20 mouse cellular contexts compared by ENCODE assay signal in genomic region chrX:144316004-144316403, GRCm38 (mm10). TPM values are rescaled to one million over a fixed set of nuclear protein-coding genes. Genes with fewer than 3 reads are reported as not detected.
DNase-seq lines count a peak whose midpoint lies in the region; ATAC-seq and TF ChIP-seq lines count a peak whose summit lies in the region.
"Had no signal": no experiment of that assay in that cellular context is flagged by ENCODE, and none has a peak within 500 bp of the region (broad histone marks: within the 10 kb centered on the region; RNA-seq: fewer than 3 reads in every experiment).

No protein-coding gene starts in this region.

- no peak overlapping the region for H3K27ac ChIP-seq in kidney, embryonic 14.5 days (ENCODE audit: low read depth, low read length)
- no peak overlapping the region for H3K27ac ChIP-seq in kidney, adult 2 months (ENCODE audit: insufficient read depth, low read depth, low read length)
- H3K27ac ChIP-seq in kidney, embryonic 15.5 days, result peak overlapping the region; percentile 60
- H3K27ac ChIP-seq: embryonic facial prominence, embryonic 13.5 days; forebrain, embryonic 12.5 days; hindbrain, embryonic 10.5 days; hindbrain, embryonic 14.5 days had no signal

- H3K4me3 ChIP-seq in kidney, embryonic 14.5 days (ENCODE audit: low read length), result no peak overlapping the region
- no peak overlapping the region for H3K4me3 ChIP-seq in kidney, adult 2 months (ENCODE audit: insufficient read depth, low read depth, low read length)
- no peak overlapping the region for H3K4me3 ChIP-seq in kidney, embryonic 15.5 days (replicated peaks)
- H3K4me3 ChIP-seq: embryonic facial prominence, embryonic 13.5 days; forebrain, embryonic 12.5 days; heart, embryonic 12.5 days; hindbrain, embryonic 10.5 days had no signal

- H3K9ac ChIP-seq in kidney, embryonic 14.5 days (ENCODE audit: low read depth, low read length), result no peak overlapping the region
- H3K9ac ChIP-seq in kidney, embryonic 15.5 days, result no peak overlapping the region
- H3K9ac ChIP-seq: embryonic facial prominence, embryonic 13.5 days; forebrain, embryonic 12.5 days; forebrain, postnatal 0 days; heart, embryonic 12.5 days; hindbrain, embryonic 14.5 days had no signal

- TF ChIP-seq POLR2A in kidney, adult 2 months (IDR thresholded peaks at IDR 0.05; ENCODE audit: low read depth, low read length), result no peak

- H3K36me3 ChIP-seq in kidney, embryonic 14.5 days (ENCODE audit: control insufficient read depth, insufficient read depth, low read length), result no peaks in the 10 kb centered on the region
- no peaks in the 10 kb centered on the region for H3K36me3 ChIP-seq in kidney, adult 2 months (ENCODE audit: control insufficient read depth, insufficient read depth, low read length)
- H3K36me3 ChIP-seq in kidney, embryonic 15.5 days, result no peaks in the 10 kb centered on the region
- H3K36me3 ChIP-seq: embryonic facial prominence, embryonic 13.5 days; forebrain, embryonic 12.5 days; heart, embryonic 12.5 days; hindbrain, embryonic 10.5 days had no signal

- H3K27me3 ChIP-seq in kidney, embryonic 14.5 days (ENCODE audit: control insufficient read depth, insufficient read depth, low read length), result no peaks in the 10 kb centered on the region
- no peaks in the 10 kb centered on the region for H3K27me3 ChIP-seq in kidney, adult 2 months (replicated peaks; ENCODE audit: control insufficient read depth, insufficient read depth, low read length)
- H3K27me3 ChIP-seq in kidney, embryonic 15.5 days, result no peaks in the 10 kb centered on the region
- H3K27me3 ChIP-seq: CH12.LX; forebrain, embryonic 12.5 days; heart, embryonic 12.5 days; Patski had no signal

- H3K4me1 ChIP-seq in kidney, embryonic 14.5 days (ENCODE audit: control insufficient read depth, insufficient read depth, low read length), result no peaks in the 10 kb centered on the region
- no peaks in the 10 kb centered on the region for H3K4me1 ChIP-seq in kidney, adult 2 months (ENCODE audit: control insufficient read depth, insufficient read depth, low read length)
- H3K4me1 ChIP-seq in kidney, embryonic 15.5 days, result peaks cover 6% of the 10 kb centered on the region; the same call in 1 of the 2 replicates
- H3K4me1 ChIP-seq: embryonic facial prominence, embryonic 13.5 days had no signal

- peak; percentile 50 for ATAC-seq in kidney, embryonic 14.5 days (ENCODE audit: low FRiP score, low TSS enrichment)
- ATAC-seq in kidney, embryonic 15.5 days (replicated peaks; ENCODE audit: low FRiP score), result peak; percentile 57; the same call in 1 of the 2 replicates
- ATAC-seq: activated CD4-positive, CD25-positive, alpha-beta regulatory T cell, adult 4 months; forebrain, postnatal 0 days; Patski had no signal

- no peaks in the 10 kb centered on the region for H3K9me3 ChIP-seq in kidney, embryonic 14.5 days (ENCODE audit: control insufficient read depth, low read length)
- H3K9me3 ChIP-seq in kidney, embryonic 15.5 days (replicated peaks), result no peaks in the 10 kb centered on the region
- H3K9me3 ChIP-seq: embryonic facial prominence, embryonic 13.5 days; forebrain, embryonic 12.5 days; heart, embryonic 12.5 days; hindbrain, embryonic 10.5 days had no signal

- TF ChIP-seq CTCF in kidney, adult 2 months (conservative IDR thresholded peaks at IDR 0.05; ENCODE audit: insufficient read depth, insufficient read length, low read depth, low read length), result no peak

- WGBS in kidney, embryonic 14.5 days, result 57% methylated on average over 5 of the region's 5 CpGs
- WGBS in kidney, adult 2 months, result 38% methylated on average over 5 of the region's 5 CpGs
- 63% methylated on average over 5 of the region's 5 CpGs for WGBS in kidney, embryonic 15.5 days

- no peak overlapping the region for H3K4me2 ChIP-seq in kidney, embryonic 14.5 days (replicated peaks; ENCODE audit: low read depth, low read length)
- peak overlapping the region; percentile 35 for H3K4me2 ChIP-seq in kidney, embryonic 15.5 days
- H3K4me2 ChIP-seq: embryonic facial prominence, embryonic 13.5 days; forebrain, embryonic 12.5 days; heart, embryonic 12.5 days; hindbrain, embryonic 14.5 days had no signal

- no peak for DNase-seq in kidney, adult 2 months
- peak; percentile 2 to 38 for DNase-seq in kidney, postnatal 36 days
- DNase-seq in natural killer cell, adult 2 months (ENCODE audit: low spot score in 2 of 2), result no peak
- no peak for DNase-seq in layer of hippocampus, adult 9-10 months (ENCODE audit: low spot score)
- DNase-seq: adrenal gland, postnatal 14 days; cerebellum, adult 18-20 months; cerebellum, adult 9-11 months; cerebellum, postnatal 36 days; forebrain, postnatal 0 days; gastrocnemius, postnatal 14 days had no signal

RNA-seq across cellular contexts. Expression of gene Alg13, which starts 1.6 kb away (rescaled TPM):
- 34.1 and 35.3 TPM in 2 replicates for polyA plus RNA-seq in kidney, embryonic 14.5 days (2014; fragmentation: Nextera tagmentation; extraction: Ambion mirVana)
- 3.7 and 5.3 TPM in 2 replicates for polyA plus RNA-seq in kidney, adult 2 months (2012; rRNA removed)
- polyA plus RNA-seq in kidney, embryonic 15.5 days (2015; fragmentation: Nextera tagmentation; extraction: Ambion mirVana), result 26.5 and 28.0 TPM in 2 replicates

Comparison
In these comparisons a context has a peak if more than half of its experiments do, and no peak if none do; other contexts are left out.
1. DNase-seq: peak in kidney, postnatal 36 days (2 of 2); none in kidney, adult 2 months (single experiment), natural killer cell, adult 2 months (0 of 2) and layer of hippocampus, adult 9-10 months (single experiment).